Mouse (Mus musculus) intestine, embryonic 14.5 days (tissue): Measurements from ENCODE around the gene Trim59. TPM values are rescaled to one million over a fixed set of nuclear protein-coding genes. Genes with fewer than 3 reads are reported as not detected.
A peak's percentile ranks its signal among the peaks of the same experiment; 100 is the strongest.

ENCODE experiments used
- ATAC-seq: fragments of 200-750 bp; cut with Nextera tagmentation; replicated peaks from 2 replicates; pipeline ENCODE4 v1.8.0; 2017; ENCODE audit warnings: low read depth, moderate number of reproducible peaks, moderate TSS enrichment, moderate library complexity; ENCODE audit not compliant: low FRiP score, low TSS enrichment
- DNase-seq: peaks from one replicate; pipeline ENCODE4 v3.0.0-alpha.2; 2018; ENCODE audit warnings: low spot score
- H3K27ac ChIP-seq: fragments of 300-500 bp; sonication (generic); 2 replicates; pipeline ENCODE4 v1.5.1; 2014; ENCODE audit warnings: low read depth, mild to moderate bottlenecking, control low read depth
- H3K27me3 ChIP-seq: fragments of 300-500 bp; sonication (generic); replicated peaks from 2 replicates; pipeline ENCODE4 v1.6.1; 2014; ENCODE audit warnings: low read length, control low read depth; ENCODE audit not compliant: control insufficient read depth, insufficient read depth
- H3K36me3 ChIP-seq: fragments of 300-500 bp; sonication (generic); 2 replicates; pipeline ENCODE4 v1.6.1; 2014; ENCODE audit warnings: low read length, control low read depth; ENCODE audit not compliant: control insufficient read depth, insufficient read depth
- H3K4me1 ChIP-seq: fragments of 300-500 bp; sonication (generic); replicated peaks from 2 replicates; pipeline ENCODE4 v1.6.1; 2014; ENCODE audit warnings: low read length, control low read depth, mixed read lengths; ENCODE audit not compliant: control insufficient read depth, insufficient read depth
- H3K4me2 ChIP-seq: fragments of 300-500 bp; sonication (generic); 2 replicates; pipeline ENCODE4 v1.6.1; 2014; ENCODE audit warnings: low read length
- H3K4me3 ChIP-seq: fragments of 300-500 bp; sonication (generic); 2 replicates; pipeline ENCODE4 v1.5.1; 2014; ENCODE audit warnings: low read depth, low read length, control low read depth, mixed read lengths
- H3K9ac ChIP-seq: fragments of 300-500 bp; sonication (generic); 2 replicates; pipeline ENCODE4 v1.6.1; 2014; ENCODE audit warnings: mild to moderate bottlenecking, low read length
- H3K9me3 ChIP-seq: fragments of 300-500 bp; sonication (generic); 2 replicates; pipeline ENCODE4 v1.6.1; 2016; ENCODE audit warnings: low read length, control low read depth; ENCODE audit not compliant: control insufficient read depth
- WGBS: fragments of 180-500 bp; shearing (Covaris S2); extraction: QIAGEN DNeasy Blood & Tissue Kit; methylation state at CpG from one replicate; pipeline ENCODE4 v1.1.7; 2014; 5-methylcytosine and 5-hydroxymethylcytosine counted together
- polyA plus RNA-seq: library from polyadenylated mRNA; unstranded; fragments of >200 nt; fragmentation: Nextera tagmentation; extraction: Ambion mirVana; gene quantifications from 2 replicates; pipeline ENCODE4 v1.2.1, GENCODE M21; 2014

Gene Trim59
- polyA plus RNA-seq, 1 experiment from 2014 or later = 87.2 TPM

DNA sequence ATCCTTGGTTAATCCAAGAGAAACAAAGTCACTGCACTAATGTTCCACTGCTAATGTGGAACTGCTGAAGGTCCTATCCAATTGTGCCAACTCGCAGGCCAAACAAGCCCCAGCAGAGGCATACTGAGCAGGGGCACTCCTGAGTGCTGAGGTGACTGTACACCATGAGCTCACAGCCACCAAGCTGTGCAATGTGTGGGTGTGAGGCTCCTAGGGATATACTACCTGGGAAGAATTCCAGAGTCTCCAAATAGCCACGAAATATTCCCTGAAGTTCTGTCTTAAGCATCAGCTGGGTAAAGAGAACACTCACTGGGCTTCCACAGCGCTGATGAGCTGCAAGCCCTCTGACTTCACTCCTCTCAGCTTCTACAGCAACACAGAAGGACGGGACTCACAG lies 3.1 kb upstream of the Trim59 start:
- no peak for DNase-seq
- no peaks in the 10 kb centered on the region for H3K9me3 ChIP-seq
- ATAC-seq = no peak
- peaks cover 7% of the 10 kb centered on the region; the same call in 1 of the 2 replicates for H3K36me3 ChIP-seq
- 80% methylated on average over 4 of the region's 4 CpGs for WGBS
- no peak overlapping the region for H3K9ac ChIP-seq
- no peaks in the 10 kb centered on the region for H3K27me3 ChIP-seq
- H3K4me2 ChIP-seq = no peak overlapping the region
- H3K27ac ChIP-seq = no peak overlapping the region
- no peak overlapping the region for H3K4me3 ChIP-seq
- 0 out of 2 replicates have a peak, but pooled peaks cover 2% of the 10 kb centered on the region for H3K4me1 ChIP-seq

GRCm38 (mm10) chr3:69046509-69046908 lies 2.0 kb upstream of the Trim59 start:
- Histone ChIP-seq H3K4me1 (0 out of 2 replicates have a peak, but pooled peaks cover 2% of the 10 kb centered on the region), H3K4me2 (no peak overlapping the region), H3K9me3 (no peaks in the 10 kb centered on the region), H3K27ac (no peak overlapping the region), H3K9ac (no peak overlapping the region), H3K36me3 (peaks cover 7% of the 10 kb centered on the region; the same call in 1 of the 2 replicates), H3K4me3 (no peak overlapping the region), H3K27me3 (no peaks in the 10 kb centered on the region)
- DNase-seq (no peak), ATAC-seq (no peak)
- WGBS = 34% methylated on average over 4 of the region's 4 CpGs

DNA sequence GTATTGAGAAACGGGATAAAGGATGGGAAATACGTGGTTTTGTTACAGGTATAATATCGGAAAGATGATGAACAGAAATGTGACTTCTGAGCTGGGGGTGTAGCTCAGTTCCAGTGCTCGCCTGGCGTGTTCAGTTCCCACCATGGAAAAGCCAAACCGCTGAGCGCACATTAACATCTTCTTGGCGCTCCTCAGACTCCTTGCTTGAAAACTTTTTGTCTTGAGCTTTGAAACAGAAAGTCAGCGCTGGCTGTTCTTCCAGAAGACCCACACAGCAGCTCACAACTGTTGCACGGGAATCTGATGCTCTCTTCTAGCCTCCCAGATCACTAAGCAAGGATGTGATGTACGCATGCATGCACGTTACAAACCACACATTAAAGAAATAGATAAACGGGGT lies 1.2 kb upstream of the Trim59 start:
- ATAC-seq = no peak
- no peak overlapping the region for H3K27ac ChIP-seq
- H3K9me3 ChIP-seq = no peaks in the 10 kb centered on the region
- H3K4me1 ChIP-seq = 0 out of 2 replicates have a peak, but pooled peaks cover 2% of the 10 kb centered on the region
- no peak for DNase-seq
- WGBS = 23% methylated on average over 13 of the region's 13 CpGs
- H3K27me3 ChIP-seq = no peaks in the 10 kb centered on the region
- peak overlapping the region; percentile 86 for H3K4me2 ChIP-seq
- H3K4me3 ChIP-seq = peak overlapping the region; percentile 91
- peaks cover 12% of the 10 kb centered on the region for H3K36me3 ChIP-seq
- H3K9ac ChIP-seq = peak overlapping the region; percentile 84; the same call in 1 of the 2 replicates

DNA sequence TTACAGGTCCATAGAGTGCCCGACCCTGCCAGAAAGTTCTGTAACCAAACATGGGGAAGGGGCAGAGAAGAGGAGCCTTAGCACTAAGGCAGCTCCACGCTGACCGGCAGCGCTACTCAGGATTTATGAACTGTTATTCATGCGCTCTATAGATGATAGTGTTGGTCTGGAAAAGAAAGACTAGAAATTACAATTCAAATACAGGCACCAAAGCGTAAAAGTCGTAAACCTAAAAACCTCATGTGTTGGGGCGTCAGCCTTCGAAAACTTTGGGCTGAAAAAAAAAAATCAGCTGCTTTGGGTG lies 797 bp upstream of the Trim59 start:
- Histone ChIP-seq H3K9ac (peak overlapping the region; percentile 84), H3K4me2 (peak overlapping the region; percentile 86), H3K27ac (peak overlapping the region; percentile 96), H3K9me3 (no peaks in the 10 kb centered on the region), H3K27me3 (no peaks in the 10 kb centered on the region), H3K36me3 (peaks cover 16% of the 10 kb centered on the region), H3K4me1 (0 out of 2 replicates have a peak, but pooled peaks cover 2% of the 10 kb centered on the region), H3K4me3 (peak overlapping the region; percentile 91)
- 4% methylated on average over 9 of the region's 9 CpGs for WGBS
- no peak for DNase-seq
- no peak for ATAC-seq

DNA sequence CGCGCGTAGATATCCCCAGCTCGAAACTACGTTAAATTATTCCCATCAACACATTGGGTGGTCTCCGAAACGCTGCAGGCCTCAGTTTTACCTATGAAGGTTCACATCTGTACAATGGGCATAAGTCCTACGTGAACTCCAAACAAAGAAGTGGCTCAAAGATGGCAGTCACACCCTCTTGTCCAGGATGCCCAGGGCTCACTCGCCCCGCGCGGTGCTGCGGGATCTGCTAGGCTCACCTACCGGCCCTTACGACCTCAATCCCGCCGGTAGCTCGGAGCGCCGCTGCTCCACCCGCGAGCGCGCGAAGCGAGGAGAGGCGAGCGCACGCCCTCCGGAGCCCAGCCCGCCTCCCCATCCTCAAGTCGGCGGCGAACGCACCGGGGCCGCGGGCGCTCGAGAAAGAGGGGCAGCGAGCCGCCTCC lies 376 bp downstream of the Trim59 start:
- H3K27ac ChIP-seq = peak overlapping the region; percentile 96
- peak overlapping the region; percentile 91 for H3K4me3 ChIP-seq
- peak overlapping the region; percentile 84 for H3K9ac ChIP-seq
- H3K27me3 ChIP-seq = no peaks in the 10 kb centered on the region
- H3K4me2 ChIP-seq = peak overlapping the region; percentile 54
- WGBS = under 1% methylated on average over 41 of the region's 42 CpGs
- DNase-seq (peak; percentile 86), ATAC-seq (peak; percentile 42)
- H3K4me1 ChIP-seq = 0 out of 2 replicates have a peak, but pooled peaks cover 2% of the 10 kb centered on the region
- peaks cover 20% of the 10 kb centered on the region for H3K36me3 ChIP-seq
- no peaks in the 10 kb centered on the region for H3K9me3 ChIP-seq

- Histone ChIP-seq H3K4me3 (peak overlapping the region; percentile 3; the same call in 1 of the 2 replicates), H3K4me2 (peak overlapping the region; percentile 25), H3K4me1 (0 out of 2 replicates have a peak, but pooled peaks cover 2% of the 10 kb centered on the region), H3K9ac (no peak overlapping the region), H3K27me3 (no peaks in the 10 kb centered on the region), H3K9me3 (no peaks in the 10 kb centered on the region), H3K36me3 (peaks cover 38% of the 10 kb centered on the region), H3K27ac (no peak overlapping the region)
- WGBS = 80% methylated on average over 5 of the region's 5 CpGs
- ATAC-seq (no peak), DNase-seq (no peak)
Observed at GRCm38 (mm10) chr3:69041298-69041697, 3.3 kb downstream of the Trim59 start.

GRCm38 (mm10) chr3:69040105-69040504 lies 4.5 kb downstream of the Trim59 start:
- H3K9ac ChIP-seq = no peak overlapping the region
- H3K4me1 ChIP-seq = 0 out of 2 replicates have a peak, but pooled peaks cover 2% of the 10 kb centered on the region
- ATAC-seq = no peak
- no peak overlapping the region for H3K27ac ChIP-seq
- no peak overlapping the region for H3K4me2 ChIP-seq
- H3K9me3 ChIP-seq = no peaks in the 10 kb centered on the region
- peaks cover 49% of the 10 kb centered on the region for H3K36me3 ChIP-seq
- DNase-seq = no peak
- 93% methylated on average over 2 of the region's 2 CpGs for WGBS
- no peaks in the 10 kb centered on the region for H3K27me3 ChIP-seq
- peak overlapping the region; percentile 10; the same call in 1 of the 2 replicates for H3K4me3 ChIP-seq

- ATAC-seq (no peak), DNase-seq (no peak)
- Histone ChIP-seq H3K36me3 (peaks cover 91% of the 10 kb centered on the region), H3K9me3 (no peaks in the 10 kb centered on the region), H3K27me3 (no peaks in the 10 kb centered on the region), H3K4me1 (no peaks in the 10 kb centered on the region), H3K27ac (no peak overlapping the region), H3K4me3 (no peak overlapping the region), H3K4me2 (no peak overlapping the region), H3K9ac (no peak overlapping the region)
- 88% methylated on average over 1 of the region's 1 CpGs for WGBS
Observed at GRCm38 (mm10) chr3:69026133-69026783, 18.3 kb downstream of the Trim59 start.

GRCm38 (mm10) chr3:69020764-69021163 lies 23.8 kb downstream of the Trim59 start:
- H3K27me3 ChIP-seq = no peaks in the 10 kb centered on the region
- H3K27ac ChIP-seq = no peak overlapping the region

More at GRCm38 (mm10) chr3:69020764-69021163, 23.8 kb downstream of the Trim59 start:
- H3K4me1 ChIP-seq = no peaks in the 10 kb centered on the region
- peaks cover 93% of the 10 kb centered on the region for H3K36me3 ChIP-seq
- H3K4me3 ChIP-seq = no peak overlapping the region
- ATAC-seq (no peak), DNase-seq (no peak)
- no peaks in the 10 kb centered on the region for H3K9me3 ChIP-seq
- H3K9ac ChIP-seq = no peak overlapping the region
- H3K4me2 ChIP-seq = no peak overlapping the region
